Mouse (Mus musculus) E14TG2a.4 (cell line): ENCODE measurements around the gene Klf6.

Experiments used
- CTCF ChIP-seq: conservative IDR thresholded peaks from 2 replicates; pipeline ENCODE4 v1.5.1; 2014; ENCODE audit warnings: low read length
- NANOG ChIP-seq: IDR thresholded peaks from 2 replicates; pipeline ENCODE4 v1.6.1; 2014; ENCODE audit warnings: borderline replicate concordance, low read length, mixed read lengths

GRCm38 (mm10) chr13:5860651-5861156, 578 bp upstream of the Klf6 start:
- no peak for TF ChIP-seq CTCF
- no peak for TF ChIP-seq NANOG
